Mouse (Mus musculus): ENCODE data around the gene Gm5901. TPM values are rescaled to one million over a fixed set of nuclear protein-coding genes. Genes with fewer than 3 reads are reported as not detected.
A peak's percentile ranks its signal among the peaks of the same experiment; 100 is the strongest.

The Gm5901 gene
- polyA plus RNA-seq, 1 experiment from 2014 or later, result not detected

DNA sequence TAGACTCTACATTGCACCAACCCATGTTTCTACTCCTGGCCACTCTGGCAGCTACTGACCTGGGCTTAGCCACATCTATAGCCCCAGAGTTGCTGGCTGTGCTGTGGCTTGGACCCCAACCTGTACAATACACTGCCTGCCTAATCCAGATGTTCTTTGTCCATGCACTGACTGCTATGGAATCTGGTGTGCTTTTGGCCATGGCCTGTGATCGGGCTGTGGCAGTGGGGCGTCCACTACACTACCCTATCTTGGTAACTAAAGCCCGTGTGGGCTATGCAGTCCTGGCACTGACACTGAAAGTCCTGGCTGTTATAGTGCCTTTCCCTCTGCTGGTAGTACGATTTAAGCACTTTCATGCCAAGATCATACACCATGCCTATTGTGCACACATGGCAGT, 6.3 kb upstream of the Gm5901 start:
- Histone ChIP-seq H3K4me3 (ENCODE audit: low read length) (no peak overlapping the region), H3K27ac (ENCODE audit: low read length) (no peak overlapping the region), H3K9ac (ENCODE audit: low read length) (no peak overlapping the region), H3K36me3 (ENCODE audit: control insufficient read depth, insufficient read depth, low read length) (no peaks in the 10 kb centered on the region), H3K4me2 (ENCODE audit: low read depth, low read length) (no peak overlapping the region), H3K9me3 (ENCODE audit: control insufficient read depth, low read length) (no peaks in the 10 kb centered on the region), H3K4me1 (replicated peaks; ENCODE audit: control insufficient read depth, insufficient read depth, low read length) (no peaks in the 10 kb centered on the region), H3K27me3 (ENCODE audit: control insufficient read depth, insufficient read depth, low read depth, low read length) (no peaks in the 10 kb centered on the region)
- 90% methylated on average over 4 of the region's 4 CpGs for WGBS
- ATAC-seq (ENCODE audit: low read depth), result no peak

DNA sequence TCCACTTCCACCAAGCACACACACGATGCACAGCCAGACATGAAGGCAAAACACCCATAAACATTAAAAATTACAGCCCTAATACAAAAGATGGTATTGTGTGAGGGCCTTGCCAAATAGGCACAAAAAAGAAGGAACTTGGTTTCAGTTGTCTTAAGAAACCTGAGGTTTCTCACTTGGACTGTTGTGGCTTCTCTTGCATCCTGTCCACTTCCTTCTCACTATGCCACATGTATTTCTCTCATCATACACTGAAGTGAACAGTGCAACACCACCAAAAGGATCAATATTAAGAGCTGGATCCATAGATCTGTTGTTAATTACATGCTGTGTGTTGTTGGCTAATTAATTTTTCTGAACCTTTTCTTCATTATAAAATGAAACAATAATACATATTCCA, 1.9 kb upstream of the Gm5901 start:
- H3K9me3 ChIP-seq (ENCODE audit: control insufficient read depth, low read length), result no peaks in the 10 kb centered on the region
- WGBS, result 90% methylated on average over 1 of the region's 1 CpGs
- no peaks in the 10 kb centered on the region for H3K27me3 ChIP-seq (ENCODE audit: control insufficient read depth, insufficient read depth, low read depth, low read length)
- ATAC-seq (ENCODE audit: low read depth), result no peak
- H3K27ac ChIP-seq (ENCODE audit: low read length), result no peak overlapping the region
- H3K4me3 ChIP-seq (ENCODE audit: low read length), result no peak overlapping the region
- no peaks in the 10 kb centered on the region for H3K4me1 ChIP-seq (replicated peaks; ENCODE audit: control insufficient read depth, insufficient read depth, low read length)
- H3K9ac ChIP-seq (ENCODE audit: low read length), result no peak overlapping the region
- peaks cover 8% of the 10 kb centered on the region for H3K36me3 ChIP-seq (ENCODE audit: control insufficient read depth, insufficient read depth, low read length)
- H3K4me2 ChIP-seq (ENCODE audit: low read depth, low read length), result no peak overlapping the region

DNA sequence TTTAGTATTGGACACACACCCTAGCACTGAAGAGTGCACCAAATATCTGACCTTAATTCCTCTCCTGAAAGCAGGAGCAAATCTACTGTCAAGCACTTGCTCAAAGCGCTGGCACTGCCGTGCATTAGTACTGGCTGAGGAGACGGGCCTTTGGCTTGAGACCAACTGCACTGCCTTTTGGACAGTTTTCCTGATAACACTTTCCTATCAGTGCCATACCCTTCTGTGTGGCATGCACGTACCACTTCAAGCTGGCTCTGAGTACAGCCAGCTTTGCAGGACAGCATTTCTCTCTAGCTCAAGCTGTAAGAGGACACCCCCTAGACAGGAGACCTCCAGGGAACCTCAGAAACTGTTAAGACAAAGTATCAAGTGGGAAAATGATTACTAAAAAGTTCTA, 1.3 kb upstream of the Gm5901 start:
- Histone ChIP-seq H3K4me3 (ENCODE audit: low read length) (no peak overlapping the region), H3K4me1 (replicated peaks; ENCODE audit: control insufficient read depth, insufficient read depth, low read length) (no peaks in the 10 kb centered on the region), H3K27me3 (ENCODE audit: control insufficient read depth, insufficient read depth, low read depth, low read length) (no peaks in the 10 kb centered on the region), H3K9me3 (ENCODE audit: control insufficient read depth, low read length) (no peaks in the 10 kb centered on the region), H3K27ac (ENCODE audit: low read length) (no peak overlapping the region), H3K36me3 (ENCODE audit: control insufficient read depth, insufficient read depth, low read length) (peaks cover 13% of the 10 kb centered on the region), H3K4me2 (ENCODE audit: low read depth, low read length) (no peak overlapping the region), H3K9ac (ENCODE audit: low read length) (no peak overlapping the region)
- 61% methylated on average over 4 of the region's 4 CpGs for WGBS
- ATAC-seq (ENCODE audit: low read depth), result 0 out of 2 replicates have a peak, but pooled peaks have one; percentile 20

DNA sequence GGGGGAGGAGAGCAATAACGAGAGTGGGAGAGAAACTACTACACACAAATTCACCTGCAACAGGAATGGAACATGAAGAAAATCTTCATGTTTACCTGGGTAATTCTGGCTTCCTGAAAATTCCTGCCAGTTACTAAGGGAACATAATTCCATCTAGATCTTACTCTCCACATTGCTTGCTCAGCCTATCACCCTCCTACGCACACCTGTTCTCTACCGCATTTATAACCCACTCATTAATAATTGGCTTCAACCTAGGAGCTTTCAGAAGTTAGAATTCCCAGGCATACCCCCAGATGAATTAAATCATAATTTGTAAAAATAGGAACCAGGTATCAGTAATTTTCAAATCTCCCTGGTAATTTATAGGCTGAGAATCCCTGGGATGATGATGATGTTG, 862 bp upstream of the Gm5901 start:
- H3K27ac ChIP-seq (ENCODE audit: low read length), result no peak overlapping the region
- no peaks in the 10 kb centered on the region for H3K27me3 ChIP-seq (ENCODE audit: control insufficient read depth, insufficient read depth, low read depth, low read length)
- peaks cover 16% of the 10 kb centered on the region for H3K36me3 ChIP-seq (ENCODE audit: control insufficient read depth, insufficient read depth, low read length)
- no peak overlapping the region for H3K4me2 ChIP-seq (ENCODE audit: low read depth, low read length)
- no peak for ATAC-seq (ENCODE audit: low read depth)
- H3K9ac ChIP-seq (ENCODE audit: low read length), result no peak overlapping the region
- WGBS, result 94% methylated on average over 3 of the region's 3 CpGs
- no peaks in the 10 kb centered on the region for H3K4me1 ChIP-seq (replicated peaks; ENCODE audit: control insufficient read depth, insufficient read depth, low read length)
- H3K4me3 ChIP-seq (ENCODE audit: low read length), result no peak overlapping the region
- no peaks in the 10 kb centered on the region for H3K9me3 ChIP-seq (ENCODE audit: control insufficient read depth, low read length)

DNA sequence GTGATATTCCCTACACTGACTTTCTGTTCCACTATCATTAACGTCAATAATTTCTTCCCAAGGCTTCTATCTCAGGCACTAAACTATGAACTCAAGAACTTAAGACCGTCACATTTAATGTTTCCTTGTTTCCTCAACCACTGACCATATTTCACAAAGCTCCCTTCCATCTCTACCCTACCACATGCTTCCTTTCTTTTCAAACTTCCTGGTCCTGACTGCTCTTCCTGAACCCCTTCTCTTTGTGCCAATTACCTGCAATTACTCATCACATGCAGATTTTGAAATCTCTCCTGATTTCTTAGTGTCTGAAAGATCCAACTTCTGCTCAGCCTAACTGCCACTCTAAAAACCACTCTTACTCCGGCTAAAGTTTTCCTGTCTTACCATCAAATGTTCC, 5.5 kb downstream of the Gm5901 start:
- H3K4me1 ChIP-seq (replicated peaks; ENCODE audit: control insufficient read depth, insufficient read depth, low read length), result no peaks in the 10 kb centered on the region
- H3K27me3 ChIP-seq (ENCODE audit: control insufficient read depth, insufficient read depth, low read depth, low read length), result no peaks in the 10 kb centered on the region
- H3K27ac ChIP-seq (ENCODE audit: low read length), result no peak overlapping the region
- no peak overlapping the region for H3K4me2 ChIP-seq (ENCODE audit: low read depth, low read length)
- 92% methylated on average over 3 of the region's 3 CpGs for WGBS
- H3K9me3 ChIP-seq (ENCODE audit: control insufficient read depth, low read length), result no peaks in the 10 kb centered on the region
- ATAC-seq (ENCODE audit: low read depth), result no peak
- no peak overlapping the region for H3K4me3 ChIP-seq (ENCODE audit: low read length)
- no peak overlapping the region for H3K9ac ChIP-seq (ENCODE audit: low read length)
- peaks cover 53% of the 10 kb centered on the region for H3K36me3 ChIP-seq (ENCODE audit: control insufficient read depth, insufficient read depth, low read length)

DNA sequence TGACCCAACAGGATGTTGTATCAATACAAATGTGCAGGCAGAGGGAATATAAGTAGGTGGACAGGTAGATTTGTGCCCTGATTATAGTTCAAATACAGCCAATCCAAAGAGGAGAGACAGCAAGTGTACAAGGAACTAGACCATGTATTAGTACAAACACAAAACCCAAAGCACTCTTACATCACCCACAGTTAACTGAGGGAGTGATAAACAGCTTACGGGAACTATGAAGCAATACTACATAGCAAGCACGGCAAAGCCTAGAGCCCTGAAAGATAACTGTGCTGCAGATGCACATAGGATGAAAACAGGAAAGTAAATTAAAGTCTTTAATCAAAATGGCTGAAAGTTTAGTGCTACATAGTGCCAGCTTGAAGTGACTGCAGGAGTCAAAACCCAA, 12.9 kb downstream of the Gm5901 start:
- H3K4me3 ChIP-seq (ENCODE audit: low read length), result no peak overlapping the region
- WGBS, result 89% methylated on average over 2 of the region's 2 CpGs
- H3K4me1 ChIP-seq (replicated peaks; ENCODE audit: control insufficient read depth, insufficient read depth, low read length), result no peaks in the 10 kb centered on the region
- peaks cover 54% of the 10 kb centered on the region for H3K36me3 ChIP-seq (ENCODE audit: control insufficient read depth, insufficient read depth, low read length)
- H3K9ac ChIP-seq (ENCODE audit: low read length), result no peak overlapping the region
- no peaks in the 10 kb centered on the region for H3K9me3 ChIP-seq (ENCODE audit: control insufficient read depth, low read length)
- no peak for ATAC-seq (ENCODE audit: low read depth)
- no peak overlapping the region for H3K27ac ChIP-seq (ENCODE audit: low read length)
- H3K27me3 ChIP-seq (ENCODE audit: control insufficient read depth, insufficient read depth, low read depth, low read length), result no peaks in the 10 kb centered on the region
- H3K4me2 ChIP-seq (ENCODE audit: low read depth, low read length), result no peak overlapping the region

DNA sequence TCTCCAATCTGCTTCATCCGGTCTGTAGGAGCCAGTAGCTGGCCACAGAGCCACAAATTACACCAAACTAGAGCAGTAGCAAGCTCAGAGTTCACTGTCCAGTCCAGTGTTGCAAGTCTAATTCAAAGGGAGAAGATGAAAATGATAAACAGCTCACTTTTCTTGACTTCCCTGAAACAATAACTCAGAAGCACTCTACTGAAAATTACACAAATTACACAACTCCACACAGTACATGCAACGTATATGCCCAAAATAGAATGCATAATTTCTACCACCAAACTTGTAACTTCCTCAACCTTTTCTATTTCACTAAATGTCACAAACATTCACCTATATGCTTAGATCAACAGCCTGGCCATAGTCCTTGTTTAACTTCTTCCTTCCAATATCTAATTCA, 15.4 kb downstream of the Gm5901 start:
- WGBS, result 85% methylated on average over 2 of the region's 2 CpGs
- Histone ChIP-seq H3K4me2 (ENCODE audit: low read depth, low read length) (no peak overlapping the region), H3K9me3 (ENCODE audit: control insufficient read depth, low read length) (no peaks in the 10 kb centered on the region), H3K27ac (ENCODE audit: low read length) (no peak overlapping the region), H3K9ac (ENCODE audit: low read length) (no peak overlapping the region), H3K4me1 (replicated peaks; ENCODE audit: control insufficient read depth, insufficient read depth, low read length) (no peaks in the 10 kb centered on the region), H3K4me3 (ENCODE audit: low read length) (no peak overlapping the region), H3K36me3 (ENCODE audit: control insufficient read depth, insufficient read depth, low read length) (peaks cover 32% of the 10 kb centered on the region), H3K27me3 (ENCODE audit: control insufficient read depth, insufficient read depth, low read depth, low read length) (no peaks in the 10 kb centered on the region)
- no peak for ATAC-seq (ENCODE audit: low read depth)

DNA sequence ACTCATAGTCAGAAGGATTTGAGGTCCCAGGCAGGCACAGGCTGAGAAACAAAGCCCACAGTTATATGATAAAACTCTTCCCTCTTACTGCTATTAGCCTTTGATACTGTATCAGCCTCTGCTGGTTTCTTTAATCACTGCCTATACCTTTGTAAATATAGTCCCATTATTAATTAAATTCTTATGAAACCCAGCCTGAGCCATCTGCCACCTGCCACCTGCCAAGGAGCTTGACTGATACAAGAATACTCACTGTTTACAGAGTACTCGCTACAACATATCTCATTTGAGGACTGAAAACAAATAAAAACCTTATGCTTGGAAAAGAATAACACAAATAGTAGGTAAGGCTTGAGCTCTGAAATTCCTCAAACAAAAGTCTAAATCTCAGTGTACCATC, 19.8 kb downstream of the Gm5901 start:
- WGBS, result 67% methylated on average over 1 of the region's 1 CpGs
- ATAC-seq (ENCODE audit: low read depth), result no peak

DNA sequence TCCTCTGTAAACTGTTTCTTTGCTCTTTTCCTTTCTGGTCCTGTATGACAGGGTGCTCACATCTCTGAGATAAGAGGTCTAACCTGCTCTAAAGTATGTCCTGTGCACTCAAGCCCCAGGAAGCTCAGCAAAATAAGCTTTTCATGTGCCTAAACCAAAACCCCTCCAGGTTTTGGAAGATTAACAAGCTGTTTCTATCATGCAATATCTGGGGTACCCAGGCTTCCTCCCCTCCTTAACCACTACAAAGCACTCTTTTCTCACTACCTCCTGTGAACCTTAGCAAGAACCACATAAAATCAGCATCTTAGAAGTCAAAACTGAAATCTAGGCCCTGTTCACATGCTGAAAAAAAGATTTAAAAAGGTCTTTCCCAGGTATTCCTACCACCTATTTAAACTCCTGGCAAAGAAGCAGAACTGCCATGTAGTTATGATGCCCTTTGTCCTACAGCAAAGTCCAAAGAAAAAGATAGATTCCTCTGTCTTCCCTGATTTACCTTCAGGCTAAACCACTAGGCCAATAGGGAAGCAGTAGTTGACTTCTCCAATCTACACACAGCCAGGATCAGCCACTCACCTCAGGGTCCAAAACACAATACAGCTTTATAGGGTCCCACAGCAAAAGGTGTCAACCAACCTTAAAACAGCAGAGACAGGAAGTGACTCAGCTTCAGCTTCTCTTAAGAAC, 20.4 kb downstream of the Gm5901 start:
- H3K4me2 ChIP-seq (ENCODE audit: low read depth, low read length), result no peak overlapping the region

More for the DNA sequence above, 19.8 kb downstream of the Gm5901 start:
- peaks cover 5% of the 10 kb centered on the region for H3K4me1 ChIP-seq (replicated peaks; ENCODE audit: control insufficient read depth, insufficient read depth, low read length)
- H3K27ac ChIP-seq (ENCODE audit: low read length), result no peak overlapping the region
- H3K4me2 ChIP-seq (ENCODE audit: low read depth, low read length), result no peak overlapping the region
- no peak overlapping the region for H3K9ac ChIP-seq (ENCODE audit: low read length)
- no peaks in the 10 kb centered on the region for H3K9me3 ChIP-seq (ENCODE audit: control insufficient read depth, low read length)
- no peak overlapping the region for H3K4me3 ChIP-seq (ENCODE audit: low read length)
- peaks cover 7% of the 10 kb centered on the region for H3K36me3 ChIP-seq (ENCODE audit: control insufficient read depth, insufficient read depth, low read length)
- no peaks in the 10 kb centered on the region for H3K27me3 ChIP-seq (ENCODE audit: control insufficient read depth, insufficient read depth, low read depth, low read length)

DNA sequence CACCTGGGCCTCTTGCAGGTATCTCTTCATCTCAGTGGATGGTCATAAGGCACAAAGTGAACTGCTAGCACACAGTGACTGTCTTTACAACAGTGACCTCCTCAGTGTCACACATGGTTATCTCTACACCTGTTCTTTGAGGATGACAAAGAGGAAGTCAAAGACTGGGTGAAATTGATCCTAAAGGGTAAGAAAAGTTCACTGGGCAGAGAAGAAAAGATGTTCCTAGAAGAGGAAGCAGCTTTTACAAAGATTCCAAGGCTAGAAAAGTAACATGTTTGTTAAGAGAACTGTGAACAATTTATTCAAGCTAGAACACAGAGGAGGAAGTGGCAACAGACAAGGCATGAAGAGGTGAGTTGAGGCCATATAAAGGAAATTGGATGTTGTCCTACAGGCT, 21.3 kb downstream of the Gm5901 start:
- Histone ChIP-seq H3K36me3 (ENCODE audit: control insufficient read depth, insufficient read depth, low read length) (0 out of 2 replicates have a peak, but pooled peaks cover 2% of the 10 kb centered on the region), H3K4me1 (replicated peaks; ENCODE audit: control insufficient read depth, insufficient read depth, low read length) (peaks cover 5% of the 10 kb centered on the region), H3K9me3 (ENCODE audit: control insufficient read depth, low read length) (no peaks in the 10 kb centered on the region), H3K4me2 (ENCODE audit: low read depth, low read length) (no peak overlapping the region), H3K9ac (ENCODE audit: low read length) (no peak overlapping the region), H3K27ac (ENCODE audit: low read length) (no peak overlapping the region), H3K27me3 (ENCODE audit: control insufficient read depth, insufficient read depth, low read depth, low read length) (no peaks in the 10 kb centered on the region), H3K4me3 (ENCODE audit: low read length) (no peak overlapping the region)
- no peak for ATAC-seq (ENCODE audit: low read depth)

More for the DNA sequence above, 20.4 kb downstream of the Gm5901 start:
- Histone ChIP-seq H3K9ac (ENCODE audit: low read length) (no peak overlapping the region), H3K4me3 (ENCODE audit: low read length) (no peak overlapping the region), H3K9me3 (ENCODE audit: control insufficient read depth, low read length) (no peaks in the 10 kb centered on the region), H3K27ac (ENCODE audit: low read length) (no peak overlapping the region), H3K4me1 (replicated peaks; ENCODE audit: control insufficient read depth, insufficient read depth, low read length) (peaks cover 5% of the 10 kb centered on the region), H3K27me3 (ENCODE audit: control insufficient read depth, insufficient read depth, low read depth, low read length) (no peaks in the 10 kb centered on the region), H3K36me3 (ENCODE audit: control insufficient read depth, insufficient read depth, low read length) (0 out of 2 replicates have a peak, but pooled peaks cover 2% of the 10 kb centered on the region)
- no peak for ATAC-seq (ENCODE audit: low read depth)
